Mouse (Mus musculus) G1E (cell line): ENCODE measurements around the gene Tedc1.

ENCODE experiments used
- CTCF ChIP-seq: IDR thresholded peaks from 2 replicates; pipeline ENCODE4 v1.5.1; 2012; ENCODE audit warnings: low read depth, low read length, inconsistent platforms, mixed read lengths
- GATA1 ChIP-seq: IDR thresholded peaks from 2 replicates; pipeline ENCODE4 v1.6.1; 2012; ENCODE audit warnings: borderline replicate concordance, low read length, inconsistent platforms, mixed read lengths
- TAL1 ChIP-seq: conservative IDR thresholded peaks from 2 replicates; pipeline ENCODE4 v1.6.1; 2012; ENCODE audit warnings: low read depth, low read length, inconsistent platforms, mixed read lengths

DNA sequence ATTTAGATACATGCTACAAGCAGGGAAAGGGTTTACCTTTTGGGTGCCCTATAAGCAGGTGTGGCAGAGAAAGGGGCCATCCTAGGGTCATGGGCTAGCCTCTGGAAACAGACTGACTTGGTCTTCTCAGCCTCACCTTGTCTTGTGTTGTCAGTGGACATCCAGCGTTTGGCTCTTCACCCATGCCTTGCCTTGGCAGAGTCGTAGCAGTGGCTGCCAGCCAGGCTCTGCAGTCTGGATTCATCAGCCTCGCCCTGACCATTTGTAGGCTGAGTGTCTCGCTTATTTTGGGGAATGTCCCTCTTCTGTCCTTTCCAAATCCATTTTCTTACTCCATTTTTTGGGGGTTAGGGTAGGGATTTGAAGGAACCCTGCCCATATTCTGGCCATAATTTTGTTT lies 45.1 kb downstream of the Tedc1 start:
- TF ChIP-seq CTCF (no peak), GATA1 (no peak), TAL1 (no peak)
